Mouse (Mus musculus): ENCODE measurements around the gene Abhd14b. TPM values are rescaled to one million over a fixed set of nuclear protein-coding genes. Genes with fewer than 3 reads are reported as not detected.

The Abhd14b gene
- total and polyA plus RNA-seq, 3 experiments: 6.6 to 27.8 (median 6.8) TPM

DNA sequence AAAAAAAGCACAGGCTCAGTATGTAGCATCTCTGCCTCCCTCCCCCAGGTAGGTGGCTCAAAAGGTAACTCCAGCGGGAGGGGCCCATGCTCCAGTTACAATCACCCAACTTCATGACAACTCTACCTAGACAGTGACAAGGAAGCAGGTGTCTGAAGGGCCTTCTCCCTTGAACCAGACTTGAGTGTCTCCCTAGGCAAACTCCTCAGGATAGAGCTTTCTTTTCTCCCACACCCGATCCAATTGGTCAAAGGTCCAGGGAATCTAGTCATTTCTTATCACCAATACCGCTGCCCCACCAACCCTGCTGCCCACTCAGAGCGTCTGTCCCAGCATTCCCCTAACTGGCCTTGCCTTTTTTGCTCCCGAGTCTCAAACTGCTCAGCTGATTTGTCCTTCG lies 19.5 kb downstream of the Abhd14b start:
- Histone ChIP-seq H3K79me2 (replicated peaks; ENCODE audit: control insufficient read depth, insufficient read depth, low read length) (no peaks in the 10 kb centered on the region), H3K36me3 (ENCODE audit: control insufficient read depth, insufficient read depth, low read length) (no peaks in the 10 kb centered on the region), H3K27me3 (ENCODE audit: control insufficient read depth, insufficient read depth, low read length) (no peaks in the 10 kb centered on the region), H3K9ac (ENCODE audit: low read depth, low read length) (no peak overlapping the region), H3K4me3 (no peak overlapping the region), H3K4me1 (ENCODE audit: control insufficient read depth, insufficient read depth, low read length) (no peaks in the 10 kb centered on the region; the same call in 1 of the 2 replicates), H3K27ac (no peak overlapping the region)
- intact Hi-C loops (cut with DNase I): no loop called here
- DNase-seq: no peak
- 80% methylated on average over 6 of the region's 6 CpGs for WGBS
- TF ChIP-seq EP300 (IDR thresholded peaks at IDR 0.05; ENCODE audit: insufficient read depth, low read depth, low read length): no peak
- TF ChIP-seq CTCF (IDR thresholded peaks at IDR 0.05): no peak
- no peak for TF ChIP-seq POLR2A (IDR thresholded peaks at IDR 0.05; ENCODE audit: insufficient read depth, low read depth, low read length)

DNA sequence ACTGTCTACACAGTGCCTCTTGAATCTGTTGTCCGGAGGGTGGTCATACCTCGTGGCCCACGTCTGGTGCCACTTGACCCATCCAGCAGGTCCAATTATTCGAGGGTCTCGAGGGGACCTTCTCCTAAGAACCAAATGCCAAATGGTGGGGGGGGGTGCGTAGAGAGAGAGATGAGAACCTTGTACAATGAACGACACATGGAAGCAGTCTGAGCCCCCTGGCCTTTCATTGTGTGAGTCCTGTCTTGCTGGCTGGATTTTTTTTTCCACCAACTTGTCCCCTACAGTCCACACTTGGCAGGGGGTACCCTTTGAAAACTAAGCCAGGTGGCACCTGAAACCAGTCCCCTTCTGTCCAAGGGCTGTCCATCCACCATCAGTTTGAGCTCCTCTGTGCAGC lies 20.5 kb downstream of the Abhd14b start:
- DNase-seq: no peak
- intact Hi-C loops (cut with DNase I): no loop called here
- Histone ChIP-seq H3K27ac (no peak overlapping the region), H3K79me2 (replicated peaks; ENCODE audit: control insufficient read depth, insufficient read depth, low read length) (no peaks in the 10 kb centered on the region), H3K27me3 (ENCODE audit: control insufficient read depth, insufficient read depth, low read length) (no peaks in the 10 kb centered on the region), H3K4me1 (ENCODE audit: control insufficient read depth, insufficient read depth, low read length) (peaks cover 4% of the 10 kb centered on the region; the same call in 1 of the 2 replicates), H3K4me3 (no peak overlapping the region), H3K9ac (ENCODE audit: low read depth, low read length) (no peak overlapping the region), H3K36me3 (ENCODE audit: control insufficient read depth, insufficient read depth, low read length) (no peaks in the 10 kb centered on the region)
- TF ChIP-seq CTCF (IDR thresholded peaks at IDR 0.05) (no peak), EP300 (IDR thresholded peaks at IDR 0.05; ENCODE audit: insufficient read depth, low read depth, low read length) (no peak), POLR2A (IDR thresholded peaks at IDR 0.05; ENCODE audit: insufficient read depth, low read depth, low read length) (no peak)
- WGBS: 93% methylated on average over 7 of the region's 7 CpGs

DNA sequence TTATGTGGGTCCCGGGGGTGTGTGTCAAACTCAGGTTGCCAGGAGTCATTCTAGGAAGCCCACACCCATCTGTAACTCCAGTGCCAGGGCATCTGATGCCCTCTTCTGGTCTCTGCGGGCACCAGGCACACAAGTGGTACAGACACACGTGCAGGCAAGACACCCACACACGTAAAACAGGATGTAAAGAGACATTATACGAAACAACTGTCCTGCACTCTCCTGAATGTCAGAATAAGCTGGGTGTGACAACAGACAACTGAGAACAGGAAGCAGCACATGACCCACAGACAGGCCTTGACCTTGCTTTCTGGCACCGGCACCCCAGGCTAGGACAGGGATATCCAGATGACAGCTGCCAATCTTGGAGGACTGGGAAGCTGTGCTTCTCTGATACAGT lies 22.1 kb downstream of the Abhd14b start:
- Histone ChIP-seq H3K27ac (no peak overlapping the region), H3K36me3 (ENCODE audit: control insufficient read depth, insufficient read depth, low read length) (no peaks in the 10 kb centered on the region), H3K4me3 (no peak overlapping the region), H3K9ac (ENCODE audit: low read depth, low read length) (no peak overlapping the region), H3K27me3 (ENCODE audit: control insufficient read depth, insufficient read depth, low read length) (no peaks in the 10 kb centered on the region), H3K4me1 (ENCODE audit: control insufficient read depth, insufficient read depth, low read length) (peaks cover 5% of the 10 kb centered on the region), H3K79me2 (replicated peaks; ENCODE audit: control insufficient read depth, insufficient read depth, low read length) (no peaks in the 10 kb centered on the region)
- no peak for DNase-seq
- intact Hi-C loops (cut with DNase I): no loop called here
- 52% methylated on average over 6 of the region's 6 CpGs for WGBS
- TF ChIP-seq POLR2A (IDR thresholded peaks at IDR 0.05; ENCODE audit: insufficient read depth, low read depth, low read length) (no peak), CTCF (IDR thresholded peaks at IDR 0.05) (0 out of 2 replicates have a peak, but pooled peaks have one; percentile 15)

DNA sequence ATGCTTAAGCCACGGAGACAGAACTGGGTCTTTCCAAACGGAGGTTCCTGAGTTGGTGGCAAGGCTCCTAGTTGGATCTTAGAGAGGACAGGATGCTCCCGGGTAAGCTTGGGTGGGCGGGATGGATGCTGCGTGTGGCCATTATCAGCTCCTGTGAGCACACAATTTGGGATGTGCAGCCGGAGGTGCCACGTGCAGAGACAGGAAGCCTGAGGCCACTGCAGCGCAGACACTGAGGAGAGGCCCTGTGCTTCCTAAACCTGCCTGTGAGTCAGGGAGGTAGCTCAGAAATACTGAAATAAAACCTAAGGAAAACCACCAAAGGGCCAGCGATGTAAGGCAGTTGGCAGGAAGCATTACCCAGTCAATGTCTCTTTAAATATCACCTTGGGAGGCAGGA lies 22.5 kb downstream of the Abhd14b start:
- Histone ChIP-seq H3K79me2 (replicated peaks; ENCODE audit: control insufficient read depth, insufficient read depth, low read length) (no peaks in the 10 kb centered on the region), H3K27me3 (ENCODE audit: control insufficient read depth, insufficient read depth, low read length) (no peaks in the 10 kb centered on the region), H3K4me3 (no peak overlapping the region), H3K4me1 (ENCODE audit: control insufficient read depth, insufficient read depth, low read length) (peaks cover 6% of the 10 kb centered on the region), H3K36me3 (ENCODE audit: control insufficient read depth, insufficient read depth, low read length) (no peaks in the 10 kb centered on the region), H3K27ac (no peak overlapping the region), H3K9ac (ENCODE audit: low read depth, low read length) (no peak overlapping the region)
- DNase-seq: no peak
- TF ChIP-seq EP300 (IDR thresholded peaks at IDR 0.05; ENCODE audit: insufficient read depth, low read depth, low read length): no peak
- TF ChIP-seq POLR2A (IDR thresholded peaks at IDR 0.05; ENCODE audit: insufficient read depth, low read depth, low read length): no peak
- WGBS: 45% methylated on average over 9 of the region's 9 CpGs
- intact Hi-C loops (cut with DNase I): no loop called here

DNA sequence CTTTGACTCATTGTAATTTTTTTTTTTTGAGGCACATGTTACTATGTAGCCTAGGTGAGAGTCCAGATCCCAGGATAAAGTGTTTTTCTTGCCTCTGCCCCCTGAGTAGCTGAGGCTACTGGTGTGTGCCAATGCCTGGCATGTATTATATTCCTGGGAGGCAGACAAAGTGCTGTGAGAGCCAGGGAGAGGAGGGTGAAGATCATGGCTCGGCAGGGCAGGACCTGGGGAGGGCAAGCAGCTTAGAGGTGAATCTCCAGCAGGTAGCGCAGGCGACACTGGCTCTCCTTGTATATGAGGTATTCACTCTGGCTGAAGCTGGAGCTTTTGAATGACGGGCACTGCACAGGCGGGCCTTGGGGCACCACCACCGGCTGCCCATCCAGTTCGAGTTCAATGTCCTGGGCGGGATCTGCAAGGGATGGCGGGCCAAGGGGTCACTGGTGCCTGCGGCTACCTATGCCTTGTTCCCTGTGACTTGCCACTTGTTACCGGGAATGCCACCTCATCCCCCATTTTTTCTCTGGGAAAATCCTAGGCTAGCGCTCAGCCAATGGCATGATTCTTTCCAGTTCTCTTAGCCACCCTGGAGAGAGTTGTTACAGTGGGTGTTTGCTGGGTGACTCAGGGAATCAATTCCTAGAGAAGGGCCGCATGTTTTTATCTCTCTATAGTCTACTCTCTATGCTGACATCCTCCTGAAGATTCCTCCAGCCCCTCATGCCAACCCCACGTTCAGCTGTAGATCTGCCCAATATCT lies 23.9 kb downstream of the Abhd14b start:
- Histone ChIP-seq H3K79me2 (replicated peaks; ENCODE audit: control insufficient read depth, insufficient read depth, low read length) (no peaks in the 10 kb centered on the region), H3K27ac (peak overlapping the region; percentile 75), H3K27me3 (ENCODE audit: control insufficient read depth, insufficient read depth, low read length) (no peaks in the 10 kb centered on the region), H3K4me3 (peak overlapping the region; percentile 12; the same call in 1 of the 2 replicates), H3K4me1 (ENCODE audit: control insufficient read depth, insufficient read depth, low read length) (peaks cover 7% of the 10 kb centered on the region), H3K9ac (ENCODE audit: low read depth, low read length) (no peak overlapping the region; the same call in 1 of the 2 replicates), H3K36me3 (ENCODE audit: control insufficient read depth, insufficient read depth, low read length) (no peaks in the 10 kb centered on the region)
- DNase-seq: peak in 1 of 2 experiments; percentile 16
- WGBS: 79% methylated on average over 14 of the region's 14 CpGs
- intact Hi-C loops (cut with DNase I): no loop called here
- TF ChIP-seq CTCF (IDR thresholded peaks at IDR 0.05) (no peak), POLR2A (IDR thresholded peaks at IDR 0.05; ENCODE audit: insufficient read depth, low read depth, low read length) (no peak), EP300 (IDR thresholded peaks at IDR 0.05; ENCODE audit: insufficient read depth, low read depth, low read length) (no peak)

DNA sequence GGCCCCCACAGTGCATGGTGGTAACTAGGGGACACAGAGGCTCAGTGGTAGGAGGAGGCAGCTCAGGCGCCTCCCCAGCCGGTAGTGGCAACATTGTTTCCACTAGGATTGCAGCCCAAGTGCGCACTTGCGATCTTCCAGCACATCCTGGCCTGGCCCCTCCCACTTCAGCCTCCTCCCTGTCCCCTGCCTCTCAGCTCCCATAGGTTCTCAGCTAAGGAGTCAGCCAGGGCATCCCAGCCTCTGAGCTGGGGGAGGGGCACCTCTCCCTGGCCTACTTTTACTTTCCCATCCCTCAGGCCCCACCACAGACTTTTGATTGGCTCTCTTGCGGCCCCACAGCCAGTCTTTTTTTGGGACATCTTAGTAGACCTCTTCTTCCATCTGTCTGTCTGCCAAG lies 24.6 kb downstream of the Abhd14b start:
- Histone ChIP-seq H3K27ac (peak overlapping the region; percentile 75), H3K79me2 (replicated peaks; ENCODE audit: control insufficient read depth, insufficient read depth, low read length) (no peaks in the 10 kb centered on the region), H3K4me3 (peak overlapping the region; percentile 12; the same call in 1 of the 2 replicates), H3K36me3 (ENCODE audit: control insufficient read depth, insufficient read depth, low read length) (no peaks in the 10 kb centered on the region), H3K27me3 (ENCODE audit: control insufficient read depth, insufficient read depth, low read length) (no peaks in the 10 kb centered on the region), H3K9ac (ENCODE audit: low read depth, low read length) (peak overlapping the region; percentile 62), H3K4me1 (ENCODE audit: control insufficient read depth, insufficient read depth, low read length) (peaks cover 9% of the 10 kb centered on the region)
- TF ChIP-seq POLR2A (IDR thresholded peaks at IDR 0.05; ENCODE audit: insufficient read depth, low read depth, low read length) (peak; percentile 70), CTCF (IDR thresholded peaks at IDR 0.05) (peak; percentile 38), EP300 (IDR thresholded peaks at IDR 0.05; ENCODE audit: insufficient read depth, low read depth, low read length) (no peak)
- DNase-seq: peak; percentile 76 to 85
- 23% methylated on average over 5 of the region's 5 CpGs for WGBS
- intact Hi-C loops (cut with DNase I): no loop called here

All from heart, adult 2 months (tissue).